Mouse (Mus musculus): ENCODE measurements around the gene Klhl15. TPM values are rescaled to one million over a fixed set of nuclear protein-coding genes. Genes with fewer than 3 reads are reported as not detected.
"Not testable (repeated sequence)": the region's sequence is repeated elsewhere in the genome, so short reads cannot be mapped to it uniquely, and the experiment has no call there.

Gene Klhl15
- total and polyA plus RNA-seq, 3 experiments, result 9.6 to 15.5 TPM; not detected in 1

DNA sequence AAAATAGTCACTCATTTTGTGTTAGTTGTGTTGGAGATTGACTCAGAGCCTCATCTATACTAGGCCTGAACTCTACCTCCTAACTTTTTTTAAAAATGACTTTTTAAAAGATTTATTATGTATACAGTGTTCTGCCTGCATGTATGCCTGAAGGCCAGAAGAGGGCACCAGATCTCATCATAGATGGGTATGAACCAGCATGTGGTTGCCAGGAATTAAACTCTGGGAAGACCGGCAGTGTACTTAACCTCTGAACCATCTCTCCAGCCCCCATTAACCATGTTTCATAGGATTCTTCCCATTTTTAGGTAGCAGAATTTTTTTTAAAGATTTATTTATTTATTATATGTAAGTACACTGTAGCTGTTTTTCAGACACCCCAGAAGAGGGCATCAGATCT is 49.2 kb upstream of the Klhl15 start:
- no peaks in the 10 kb centered on the region for H3K27me3 ChIP-seq (ENCODE audit: control insufficient read depth in 1 of 2, insufficient read depth in 2 of 2, low read length in 2 of 2)
- peak; percentile 66 for DNase-seq (ENCODE audit: low read depth, low spot score)
- H3K36me3 ChIP-seq (ENCODE audit: control insufficient read depth in 1 of 2, insufficient read depth in 2 of 2, low read length in 2 of 2), result no peaks in the 10 kb centered on the region
- H3K79me2 ChIP-seq (ENCODE audit: control insufficient read depth, insufficient read depth, low read length, poor library complexity), result no peaks in the 10 kb centered on the region
- H3K9ac ChIP-seq (ENCODE audit: control insufficient read depth, low read depth, low read length, poor library complexity, severe bottlenecking), result no peak overlapping the region
- H3K4me3 ChIP-seq (ENCODE audit: control insufficient read depth in 1 of 2, insufficient read depth in 1 of 2, low read depth in 2 of 2, low read length in 2 of 2), result no peak overlapping the region
- H3K4me1 ChIP-seq (ENCODE audit: control insufficient read depth in 1 of 2, insufficient read depth in 2 of 2, low read length in 2 of 2), result no peaks in the 10 kb centered on the region
- no peak overlapping the region for H3K27ac ChIP-seq (ENCODE audit: control insufficient read depth, low read depth, low read length)
- TF ChIP-seq ZC3H11A (IDR thresholded peaks at IDR 0.05; ENCODE audit: low read depth, low read length), result 0 out of 2 replicates have a peak, but pooled peaks have one; percentile 5
- TF ChIP-seq MAZ (IDR thresholded peaks at IDR 0.05; ENCODE audit: low read depth, low read length), result no peak
- TF ChIP-seq UBTF (IDR thresholded peaks at IDR 0.05; ENCODE audit: borderline replicate concordance, insufficient read depth, low read depth, low read length), result no peak
- peak; percentile 39 for TF ChIP-seq RAD21 (IDR thresholded peaks at IDR 0.05; ENCODE audit: low read depth, low read length)
- TF ChIP-seq HCFC1 (IDR thresholded peaks at IDR 0.05; ENCODE audit: low read depth, low read length), result no peak
- TF ChIP-seq MAX (IDR thresholded peaks at IDR 0.05; ENCODE audit: low read length), result no peak
- TF ChIP-seq MYC (IDR thresholded peaks at IDR 0.05; ENCODE audit: low read depth, low read length), result peak; percentile 50; the same call in 1 of the 2 replicates
- TF ChIP-seq CTCF (IDR thresholded peaks at IDR 0.05 in 2 of 3, conservative IDR thresholded peaks at IDR 0.05 in 1 of 3; ENCODE audit: control insufficient read depth in 1 of 3, insufficient read depth in 1 of 3, low read depth in 2 of 3, low read length in 3 of 3, poor library complexity in 1 of 3, severe bottlenecking in 1 of 3), result peak; percentile 32 to 57 (median 40)
- peak; percentile 24 for TF ChIP-seq SMC3 (IDR thresholded peaks at IDR 0.05; ENCODE audit: low read depth, low read length)
- no peaks in the 10 kb centered on the region for H3K9me3 ChIP-seq (replicated peaks; ENCODE audit: insufficient read depth, low read length)

- H3K36me3 ChIP-seq (ENCODE audit: control insufficient read depth in 1 of 2, insufficient read depth in 2 of 2, low read length in 2 of 2), result peaks cover 2 to 27% of the 10 kb centered on the region in 2 experiments; a peak in 3 of 4 replicates
- peak; percentile 63 for DNase-seq (ENCODE audit: low read depth, low spot score)
- H3K9ac ChIP-seq (ENCODE audit: control insufficient read depth, low read depth, low read length, poor library complexity, severe bottlenecking); H3K27ac ChIP-seq (ENCODE audit: control insufficient read depth, low read depth, low read length); H3K9me3 ChIP-seq (replicated peaks; ENCODE audit: insufficient read depth, low read length); H3K4me3 ChIP-seq (ENCODE audit: control insufficient read depth in 1 of 2, insufficient read depth in 1 of 2, low read depth in 2 of 2, low read length in 2 of 2); H3K79me2 ChIP-seq (ENCODE audit: control insufficient read depth, insufficient read depth, low read length, poor library complexity); H3K4me1 ChIP-seq (ENCODE audit: control insufficient read depth in 1 of 2, insufficient read depth in 2 of 2, low read length in 2 of 2); H3K27me3 ChIP-seq (ENCODE audit: control insufficient read depth in 1 of 2, insufficient read depth in 2 of 2, low read length in 2 of 2): not testable (repeated sequence)
- peak in 2 of 3 experiments; percentile 44 to 46; a peak in 3 of 6 replicates for TF ChIP-seq CTCF (IDR thresholded peaks at IDR 0.05 in 2 of 3, conservative IDR thresholded peaks at IDR 0.05 in 1 of 3; ENCODE audit: control insufficient read depth in 1 of 3, insufficient read depth in 1 of 3, low read depth in 2 of 3, low read length in 3 of 3, poor library complexity in 1 of 3, severe bottlenecking in 1 of 3)
These were observed 40.5 kb upstream of the Klhl15 start for GRCm38 (mm10) chrX:94193901-94194300.

GRCm38 (mm10) chrX:94197789-94198188 is 36.6 kb upstream of the Klhl15 start:
- no peaks in the 10 kb centered on the region for H3K9me3 ChIP-seq (replicated peaks; ENCODE audit: insufficient read depth, low read length)
- H3K27me3 ChIP-seq (ENCODE audit: control insufficient read depth in 1 of 2, insufficient read depth in 2 of 2, low read length in 2 of 2), result no peaks in the 10 kb centered on the region
- peaks cover 0 to 34% of the 10 kb centered on the region in 2 experiments; a peak in 2 of 4 replicates for H3K36me3 ChIP-seq (ENCODE audit: control insufficient read depth in 1 of 2, insufficient read depth in 2 of 2, low read length in 2 of 2)
- no peak overlapping the region for H3K9ac ChIP-seq (ENCODE audit: control insufficient read depth, low read depth, low read length, poor library complexity, severe bottlenecking)
- no peaks in the 10 kb centered on the region for H3K79me2 ChIP-seq (ENCODE audit: control insufficient read depth, insufficient read depth, low read length, poor library complexity)
- H3K4me3 ChIP-seq (ENCODE audit: control insufficient read depth in 1 of 2, insufficient read depth in 1 of 2, low read depth in 2 of 2, low read length in 2 of 2), result no peak overlapping the region
- H3K4me1 ChIP-seq (ENCODE audit: control insufficient read depth in 1 of 2, insufficient read depth in 2 of 2, low read length in 2 of 2), result no peaks in the 10 kb centered on the region
- H3K27ac ChIP-seq (ENCODE audit: control insufficient read depth, low read depth, low read length), result no peak overlapping the region
- TF ChIP-seq HCFC1 (IDR thresholded peaks at IDR 0.05; ENCODE audit: low read depth, low read length) (no peak), CTCF (IDR thresholded peaks at IDR 0.05 in 2 of 3, conservative IDR thresholded peaks at IDR 0.05 in 1 of 3; ENCODE audit: control insufficient read depth in 1 of 3, insufficient read depth in 1 of 3, low read depth in 2 of 3, low read length in 3 of 3, poor library complexity in 1 of 3, severe bottlenecking in 1 of 3) (peak; percentile 45 to 55 (median 49))
- DNase-seq (ENCODE audit: low read depth, low spot score), result peak; percentile 63

Measured in MEL (cell line).